In the genomic region with DNA sequence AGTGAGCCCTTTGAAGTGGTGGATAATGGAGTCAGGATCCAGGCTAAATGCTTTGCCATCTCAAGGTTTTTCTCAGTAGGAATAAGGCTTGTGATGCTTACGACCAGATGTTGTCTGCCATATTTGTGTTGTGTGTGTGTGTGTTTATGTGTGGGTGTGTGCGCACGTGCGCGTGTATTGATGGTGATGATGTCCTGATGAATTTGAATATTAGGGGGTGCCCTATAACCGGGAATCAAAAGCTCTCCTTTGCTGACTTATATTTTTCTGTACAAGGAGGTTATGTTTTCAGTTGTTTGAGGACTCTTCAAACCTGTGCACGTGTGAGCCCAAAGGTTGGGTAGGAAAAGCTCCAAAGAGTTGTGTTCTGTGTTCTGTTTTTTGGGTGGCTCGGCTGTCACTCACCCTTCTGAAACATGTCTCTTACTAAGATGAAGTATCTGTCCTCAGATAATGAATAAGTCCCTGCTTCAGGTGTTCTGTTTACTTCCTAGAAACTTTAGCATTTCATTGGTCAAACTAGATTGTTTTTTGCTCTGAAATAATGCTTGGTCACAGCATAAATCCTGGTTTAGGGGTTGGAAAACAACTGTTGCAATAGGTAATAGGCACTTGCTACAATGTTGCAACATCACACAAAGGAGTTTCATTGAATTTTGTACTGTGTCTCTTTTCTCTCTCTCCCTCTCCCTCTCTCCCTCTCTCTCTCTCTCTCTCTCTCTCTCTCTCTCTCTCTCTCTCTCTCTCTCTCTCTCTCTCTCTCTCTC, we compare ENCODE assay signal across 9 mouse cellular contexts. TPM values are rescaled to one million over a fixed set of nuclear protein-coding genes. Genes with fewer than 3 reads are reported as not detected.
DNase-seq lines count a peak whose midpoint lies in the region; ATAC-seq and TF ChIP-seq lines count a peak whose summit lies in the region.
"Had no signal": no experiment of that assay in that cellular context is flagged by ENCODE, and none has a peak within 500 bp of the region (broad histone marks: within the 10 kb centered on the region; RNA-seq: fewer than 3 reads in every experiment).

No protein-coding gene starts in this region.

- TF ChIP-seq CTCF in gastrocnemius, adult 2 months (IDR thresholded peaks at IDR 0.05), result no peak

- no peak for DNase-seq in gastrocnemius, adult 2 months
- DNase-seq in gastrocnemius, adult 18-20 months (ENCODE audit: low spot score), result no peak
- DNase-seq in 416B (ENCODE audit: low read depth), result peak; percentile 65
- DNase-seq in forebrain, embryonic 14.5 days (ENCODE audit: low spot score), result no peak
- DNase-seq in frontal cortex, postnatal 25 days (ENCODE audit: low spot score in 2 of 2), result no peak
- DNase-seq in frontal cortex, postnatal 36 days (ENCODE audit: low spot score in 2 of 2), result no peak
- no peak for DNase-seq in urinary bladder, postnatal 10 days (ENCODE audit: low spot score)

- H3K9ac ChIP-seq in forebrain, embryonic 14.5 days (ENCODE audit: low read length), result peak overlapping the region; percentile 89
- peak overlapping the region; percentile 95 for H3K9ac ChIP-seq in liver, embryonic 16.5 days (ENCODE audit: low read depth, low read length)

- no peaks in the 10 kb centered on the region for H3K27me3 ChIP-seq in forebrain, embryonic 14.5 days (replicated peaks; ENCODE audit: control insufficient read depth, insufficient read depth, low read length)
- no peaks in the 10 kb centered on the region for H3K27me3 ChIP-seq in liver, embryonic 16.5 days (ENCODE audit: control insufficient read depth, insufficient read depth, low read depth, low read length)

- no peaks in the 10 kb centered on the region for H3K9me3 ChIP-seq in forebrain, embryonic 14.5 days (replicated peaks; ENCODE audit: control insufficient read depth, low read length)
- no peaks in the 10 kb centered on the region for H3K9me3 ChIP-seq in liver, embryonic 16.5 days (replicated peaks; ENCODE audit: control insufficient read depth, low read length)

- intact Hi-C loops in gastrocnemius, adult 2 months (cut with DNase I), result loop anchor here (2.0 kb wide), 1 partner anchor 123 kb away; no protein-coding TSS in a partner anchor

- H3K27ac ChIP-seq in gastrocnemius, adult 2 months, result peak overlapping the region; percentile 94
- peak overlapping the region; percentile 72; the same call in 1 of the 2 replicates for H3K27ac ChIP-seq in forebrain, embryonic 14.5 days (ENCODE audit: low read depth, low read length)
- H3K27ac ChIP-seq in liver, embryonic 16.5 days (ENCODE audit: low read length), result peak overlapping the region; percentile 100

- ATAC-seq in forebrain, embryonic 14.5 days, result no peak
- no peak for ATAC-seq in liver, embryonic 16.5 days (ENCODE audit: low read depth)

- H3K4me1 ChIP-seq in forebrain, embryonic 14.5 days (ENCODE audit: control insufficient read depth, insufficient read depth, low read length), result no peaks in the 10 kb centered on the region
- H3K4me1 ChIP-seq in liver, embryonic 16.5 days (ENCODE audit: control insufficient read depth, low read depth, low read length), result peaks cover 20% of the 10 kb centered on the region

- 82% methylated on average over 8 of the region's 8 CpGs for WGBS in forebrain, embryonic 14.5 days
- WGBS in liver, embryonic 16.5 days (ENCODE audit: insufficient replicate concordance), result 78% methylated on average over 8 of the region's 8 CpGs

- peak overlapping the region; percentile 91 for H3K4me2 ChIP-seq in forebrain, embryonic 14.5 days (ENCODE audit: low read length)
- H3K4me2 ChIP-seq in liver, embryonic 16.5 days (ENCODE audit: low read depth, low read length), result peak overlapping the region; percentile 96

- H3K36me3 ChIP-seq in forebrain, embryonic 14.5 days (ENCODE audit: control insufficient read depth, insufficient read depth, low read length), result no peaks in the 10 kb centered on the region
- no peaks in the 10 kb centered on the region for H3K36me3 ChIP-seq in liver, embryonic 16.5 days (ENCODE audit: control insufficient read depth, insufficient read depth)

- H3K4me3 ChIP-seq in gastrocnemius, adult 2 months, result peak overlapping the region; percentile 98
- peak overlapping the region; percentile 75 for H3K4me3 ChIP-seq in forebrain, embryonic 14.5 days (ENCODE audit: low read depth, low read length)
- H3K4me3 ChIP-seq in liver, embryonic 16.5 days (ENCODE audit: low read depth, low read length), result peak overlapping the region; percentile 90

RNA-seq across cellular contexts. Expression of gene Tmem62, which starts 1.3 kb away (rescaled TPM):
- total RNA-seq in gastrocnemius, adult 2 months (2021), result 1 to 10 TPM; 3.0 to 3.3 TPM
- 1 to 10 TPM; 3.0 to 4.2 TPM for total RNA-seq in gastrocnemius, adult 18-20 months (2021)
- polyA plus RNA-seq in forebrain, embryonic 14.5 days (2014; fragmentation: Nextera tagmentation; extraction: Ambion mirVana), result 7.9 and 9.1 TPM in 2 replicates
- polyA plus RNA-seq in liver, embryonic 16.5 days (2015; fragmentation: Nextera tagmentation; extraction: Ambion mirVana), result 2.2 and 2.4 TPM in 2 replicates

RNA-seq across cellular contexts. Expression of gene Ubr1, which starts 7.6 kb away (rescaled TPM):
- total RNA-seq in gastrocnemius, adult 2 months (2021), result 10 to 100 TPM; 28.5 to 29.9 TPM
- total RNA-seq in gastrocnemius, adult 18-20 months (2021), result 10 to 100 TPM; 25.7 to 26.3 TPM
- polyA plus RNA-seq in forebrain, embryonic 14.5 days (2014; fragmentation: Nextera tagmentation; extraction: Ambion mirVana), result 23.8 and 32.8 TPM in 2 replicates
- 10.8 and 11.1 TPM in 2 replicates for polyA plus RNA-seq in liver, embryonic 16.5 days (2015; fragmentation: Nextera tagmentation; extraction: Ambion mirVana)

RNA-seq across cellular contexts. Expression of gene Ccndbp1, which starts 30.1 kb away (rescaled TPM):
- total RNA-seq in gastrocnemius, adult 2 months (2021), result 10 to 100 TPM; 20.9 to 21.1 TPM
- 10 to 100 TPM; 32.8 to 37.9 TPM for total RNA-seq in gastrocnemius, adult 18-20 months (2021)
- polyA plus RNA-seq in forebrain, embryonic 14.5 days (2014; fragmentation: Nextera tagmentation; extraction: Ambion mirVana), result 79.4 and 82.4 TPM in 2 replicates
- polyA plus RNA-seq in liver, embryonic 16.5 days (2015; fragmentation: Nextera tagmentation; extraction: Ambion mirVana), result 54.4 and 55.3 TPM in 2 replicates

RNA-seq across cellular contexts. Expression of gene Epb42, which starts 58.8 kb away (rescaled TPM):
- not detected for total RNA-seq in gastrocnemius, adult 2 months (2021)
- not detected for total RNA-seq in gastrocnemius, adult 18-20 months (2021)
- 0.13 and 0.32 TPM in 2 replicates for polyA plus RNA-seq in forebrain, embryonic 14.5 days (2014; fragmentation: Nextera tagmentation; extraction: Ambion mirVana)
- 149 and 173 TPM in 2 replicates for polyA plus RNA-seq in liver, embryonic 16.5 days (2015; fragmentation: Nextera tagmentation; extraction: Ambion mirVana)
- total RNA-seq: gastrocnemius, postnatal 14 days had no signal
